Mouse (Mus musculus) midbrain, embryonic 12.5 days (tissue): ENCODE measurements around the gene Csrnp1. TPM values are rescaled to one million over a fixed set of nuclear protein-coding genes. Genes with fewer than 3 reads are reported as not detected.

Experiments
- ATAC-seq: fragments of 200-750 bp; cut with Nextera tagmentation; 2 replicates; pipeline ENCODE4 v1.8.0; 2017; ENCODE audit warnings: low read depth, moderate TSS enrichment, moderate library complexity; ENCODE audit not compliant: low FRiP score
- H3K27ac ChIP-seq: fragments of 300-500 bp; sonication (generic); replicated peaks from 2 replicates; pipeline ENCODE4 v1.5.1; 2016; ENCODE audit warnings: mild to moderate bottlenecking
- H3K27me3 ChIP-seq: fragments of 300-500 bp; sonication (generic); 2 replicates; pipeline ENCODE4 v1.6.1; 2016; ENCODE audit warnings: mild to moderate bottlenecking
- H3K36me3 ChIP-seq: fragments of 300-500 bp; sonication (generic); 2 replicates; pipeline ENCODE4 v1.6.1; 2016
- H3K4me1 ChIP-seq: fragments of 300-500 bp; sonication (generic); 2 replicates; pipeline ENCODE4 v1.6.1; 2016
- H3K4me2 ChIP-seq: fragments of 300-500 bp; sonication (generic); replicated peaks from 2 replicates; pipeline ENCODE4 v1.6.1; 2016; ENCODE audit warnings: mild to moderate bottlenecking, moderate library complexity
- H3K4me3 ChIP-seq: fragments of 300-500 bp; sonication (generic); 2 replicates; pipeline ENCODE4 v1.5.1; 2016; ENCODE audit warnings: mild to moderate bottlenecking
- H3K9ac ChIP-seq: fragments of 300-500 bp; sonication (generic); replicated peaks from 2 replicates; pipeline ENCODE4 v1.6.1; 2016; ENCODE audit warnings: mild to moderate bottlenecking, moderate library complexity
- H3K9me3 ChIP-seq: fragments of 300-500 bp; sonication (generic); 2 replicates; pipeline ENCODE4 v1.6.1; 2016; ENCODE audit warnings: mild to moderate bottlenecking
- WGBS: fragments of 180-500 bp; shearing (Covaris S2); methylation state at CpG from one replicate; pipeline ENCODE4 v1.1.7; 2016; 5-methylcytosine and 5-hydroxymethylcytosine counted together
- polyA plus RNA-seq: library from polyadenylated mRNA; unstranded; fragments of >200 nt; fragmentation: Nextera tagmentation; extraction: Ambion mirVana; gene quantifications from 2 replicates; pipeline ENCODE4 v1.2.1, GENCODE M21; 2016

Gene Csrnp1
- polyA plus RNA-seq, 1 experiment from 2014 or later = 1.5 TPM

DNA sequence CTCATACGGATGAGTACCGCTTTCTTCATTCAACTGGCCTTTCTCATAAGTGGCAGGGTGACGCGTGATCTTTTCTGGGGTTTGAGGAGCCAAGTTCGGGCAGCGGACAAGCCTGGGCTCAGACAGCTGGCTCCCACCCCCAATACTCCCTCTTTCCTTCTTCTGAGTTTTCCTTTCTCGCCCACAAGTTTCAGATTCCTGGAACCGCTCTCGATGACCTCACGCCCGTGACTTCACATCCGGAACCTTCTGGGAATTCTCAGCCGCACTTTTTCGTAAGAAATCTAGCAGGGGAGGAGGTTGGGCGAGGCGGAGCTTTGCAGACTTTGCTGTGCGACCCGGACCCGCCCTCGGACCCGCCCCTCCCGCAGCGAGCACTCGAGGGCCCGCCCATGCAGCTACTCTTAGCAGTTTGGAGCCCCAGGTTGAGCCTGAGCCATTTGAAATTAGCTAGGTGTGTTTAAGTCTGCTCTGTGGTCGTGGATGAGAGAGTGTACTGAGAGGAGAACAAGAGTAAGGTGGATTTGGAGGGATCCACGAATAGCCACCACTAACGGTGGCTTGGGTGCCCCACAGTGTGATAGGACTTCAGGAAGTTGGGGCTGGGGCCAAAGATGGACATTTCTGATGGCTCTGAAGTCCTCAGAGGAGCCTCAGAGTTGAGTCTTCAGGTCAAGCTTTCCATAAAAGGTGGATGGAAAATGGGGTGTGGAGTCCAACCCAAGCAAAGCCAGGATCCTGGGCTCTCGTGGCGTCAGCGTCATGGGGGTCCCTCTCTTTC lies 17.7 kb upstream of the Csrnp1 start:
- H3K36me3 ChIP-seq = no peaks in the 10 kb centered on the region
- 12% methylated on average over 31 of the region's 31 CpGs for WGBS
- no peak overlapping the region for H3K27ac ChIP-seq
- peak; percentile 80; the same call in 1 of the 2 replicates for ATAC-seq
- no peaks in the 10 kb centered on the region for H3K9me3 ChIP-seq
- H3K4me3 ChIP-seq = peak overlapping the region; percentile 35
- H3K27me3 ChIP-seq = peaks cover 17% of the 10 kb centered on the region
- H3K4me2 ChIP-seq = peak overlapping the region; percentile 57
- H3K4me1 ChIP-seq = peaks cover 10% of the 10 kb centered on the region
- H3K9ac ChIP-seq = peak overlapping the region; percentile 41

DNA sequence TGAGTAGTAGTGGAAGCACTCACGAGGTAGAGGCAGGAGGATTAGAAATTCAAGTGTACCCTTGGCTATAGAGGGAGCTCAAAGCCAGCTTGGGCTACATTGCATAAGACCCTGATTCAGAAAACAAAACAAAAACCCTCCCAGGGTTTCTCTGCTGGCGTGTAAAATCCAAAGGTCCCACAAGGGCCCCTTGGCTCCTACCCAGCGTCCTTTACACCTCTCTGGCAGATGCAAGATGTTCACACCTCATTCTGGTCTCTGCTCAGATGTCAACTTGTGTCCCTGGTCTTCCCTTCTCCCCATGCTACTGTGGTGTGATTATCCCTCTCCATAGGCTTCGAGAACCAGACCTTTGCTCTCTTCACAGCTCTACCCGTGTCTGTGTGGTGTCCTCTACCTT lies 16.3 kb upstream of the Csrnp1 start:
- no peak overlapping the region for H3K9ac ChIP-seq
- H3K4me2 ChIP-seq = no peak overlapping the region
- no peak overlapping the region for H3K27ac ChIP-seq
- H3K9me3 ChIP-seq = no peaks in the 10 kb centered on the region
- no peaks in the 10 kb centered on the region for H3K36me3 ChIP-seq
- 84% methylated on average over 5 of the region's 5 CpGs for WGBS
- peaks cover 17% of the 10 kb centered on the region for H3K27me3 ChIP-seq
- no peak overlapping the region for H3K4me3 ChIP-seq
- no peak for ATAC-seq
- peaks cover 10% of the 10 kb centered on the region for H3K4me1 ChIP-seq

DNA sequence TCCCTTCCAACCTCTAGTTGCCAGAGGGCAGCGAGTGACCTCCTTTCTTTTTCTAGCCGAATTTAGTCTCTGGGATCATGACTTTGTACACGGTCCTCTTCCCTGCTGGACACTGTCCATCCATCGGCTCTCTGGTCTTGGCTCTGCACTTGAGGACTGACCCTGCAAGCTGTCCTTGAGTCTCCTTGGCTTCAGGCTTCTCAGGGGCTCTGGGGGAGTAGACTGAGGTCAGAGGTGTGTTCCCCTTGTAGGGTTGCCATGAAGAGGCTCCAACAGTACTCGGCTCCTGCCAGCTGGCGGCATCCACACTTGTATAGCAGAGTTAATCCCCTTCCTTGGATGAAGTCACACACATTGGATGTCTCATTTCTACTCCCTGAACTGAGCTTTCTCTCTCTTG lies 15.2 kb upstream of the Csrnp1 start:
- H3K9me3 ChIP-seq = no peaks in the 10 kb centered on the region
- 77% methylated on average over 6 of the region's 6 CpGs for WGBS
- H3K4me2 ChIP-seq = no peak overlapping the region
- peaks cover 17% of the 10 kb centered on the region for H3K27me3 ChIP-seq
- no peaks in the 10 kb centered on the region for H3K36me3 ChIP-seq
- no peak overlapping the region for H3K4me3 ChIP-seq
- peaks cover 10% of the 10 kb centered on the region for H3K4me1 ChIP-seq
- no peak overlapping the region for H3K9ac ChIP-seq
- H3K27ac ChIP-seq = no peak overlapping the region
- ATAC-seq = no peak

DNA sequence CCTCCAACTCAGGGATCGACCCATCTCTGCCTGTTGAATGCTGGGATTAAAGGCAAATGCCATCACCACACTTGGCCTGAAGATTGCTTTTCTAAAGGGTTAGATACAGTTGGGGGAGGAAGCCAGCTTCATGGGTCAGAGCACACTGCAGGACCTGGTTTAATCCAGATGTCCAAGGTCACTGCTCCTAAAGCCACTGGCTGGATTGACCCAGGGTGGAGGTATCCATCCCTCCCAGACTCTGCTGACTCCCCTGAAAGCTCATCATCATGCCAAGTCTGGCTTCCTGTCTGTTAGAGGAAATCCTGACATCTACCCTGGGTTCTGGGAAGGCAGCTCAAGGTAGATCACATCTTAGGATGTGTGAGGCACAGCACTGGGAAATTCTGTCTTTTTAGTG lies 14.3 kb upstream of the Csrnp1 start:
- H3K9ac ChIP-seq = no peak overlapping the region
- no peak overlapping the region for H3K27ac ChIP-seq
- H3K9me3 ChIP-seq = no peaks in the 10 kb centered on the region
- no peak for ATAC-seq
- peaks cover 10% of the 10 kb centered on the region for H3K4me1 ChIP-seq
- peaks cover 17% of the 10 kb centered on the region for H3K27me3 ChIP-seq
- H3K36me3 ChIP-seq = no peaks in the 10 kb centered on the region
- no peak overlapping the region for H3K4me2 ChIP-seq
- 58% methylated on average over 1 of the region's 1 CpGs for WGBS
- no peak overlapping the region for H3K4me3 ChIP-seq

DNA sequence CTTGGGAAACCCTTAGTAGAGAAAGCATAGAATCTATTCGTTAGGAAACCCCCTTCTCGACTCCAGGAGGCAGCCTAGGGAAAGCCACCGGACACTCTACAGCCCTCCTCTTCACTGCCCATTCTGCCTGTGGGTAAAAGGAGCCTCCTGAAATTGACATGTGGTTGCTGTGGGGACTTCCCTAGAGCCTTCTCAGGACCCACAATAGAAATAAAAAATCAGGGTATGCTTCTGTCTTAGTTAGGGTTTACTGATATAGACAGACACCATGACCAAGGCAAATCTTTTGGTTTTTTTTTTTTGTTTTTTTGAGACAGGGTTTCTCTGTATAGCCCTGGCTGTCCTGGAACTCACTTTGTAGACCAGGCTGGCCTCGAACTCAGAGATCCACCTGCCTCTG lies 11.6 kb upstream of the Csrnp1 start:
- H3K9ac ChIP-seq = no peak overlapping the region
- 85% methylated on average over 4 of the region's 4 CpGs for WGBS
- no peak overlapping the region for H3K27ac ChIP-seq
- no peak for ATAC-seq
- H3K4me3 ChIP-seq = no peak overlapping the region
- H3K4me2 ChIP-seq = no peak overlapping the region
- no peaks in the 10 kb centered on the region for H3K9me3 ChIP-seq
- no peaks in the 10 kb centered on the region for H3K4me1 ChIP-seq
- H3K36me3 ChIP-seq = no peaks in the 10 kb centered on the region
- H3K27me3 ChIP-seq = peaks cover 8% of the 10 kb centered on the region; the same call in 1 of the 2 replicates

DNA sequence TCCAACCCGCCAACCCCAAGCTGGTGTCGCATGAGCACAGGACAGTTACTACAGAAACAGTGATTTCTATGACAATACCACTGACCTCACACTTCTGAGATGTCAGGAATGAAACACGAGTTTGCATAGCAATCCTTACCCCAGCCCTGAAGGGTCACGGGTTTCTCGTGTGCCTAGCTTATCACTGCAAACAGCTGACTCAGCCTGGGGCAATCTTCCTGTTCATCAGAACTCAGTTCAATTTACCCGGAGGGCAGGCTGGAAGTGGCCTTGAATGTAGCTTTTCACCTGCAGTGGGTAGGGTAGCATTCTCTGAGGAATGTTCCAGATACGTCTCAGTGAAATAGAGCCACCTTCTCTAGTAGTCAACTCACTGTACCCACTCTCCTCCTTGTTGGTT lies 9.7 kb upstream of the Csrnp1 start:
- ATAC-seq = no peak
- Histone ChIP-seq H3K4me2 (no peak overlapping the region), H3K27me3 (no peaks in the 10 kb centered on the region), H3K4me1 (no peaks in the 10 kb centered on the region), H3K9me3 (no peaks in the 10 kb centered on the region), H3K4me3 (no peak overlapping the region), H3K27ac (no peak overlapping the region), H3K9ac (no peak overlapping the region), H3K36me3 (no peaks in the 10 kb centered on the region)
- WGBS = 76% methylated on average over 7 of the region's 7 CpGs

DNA sequence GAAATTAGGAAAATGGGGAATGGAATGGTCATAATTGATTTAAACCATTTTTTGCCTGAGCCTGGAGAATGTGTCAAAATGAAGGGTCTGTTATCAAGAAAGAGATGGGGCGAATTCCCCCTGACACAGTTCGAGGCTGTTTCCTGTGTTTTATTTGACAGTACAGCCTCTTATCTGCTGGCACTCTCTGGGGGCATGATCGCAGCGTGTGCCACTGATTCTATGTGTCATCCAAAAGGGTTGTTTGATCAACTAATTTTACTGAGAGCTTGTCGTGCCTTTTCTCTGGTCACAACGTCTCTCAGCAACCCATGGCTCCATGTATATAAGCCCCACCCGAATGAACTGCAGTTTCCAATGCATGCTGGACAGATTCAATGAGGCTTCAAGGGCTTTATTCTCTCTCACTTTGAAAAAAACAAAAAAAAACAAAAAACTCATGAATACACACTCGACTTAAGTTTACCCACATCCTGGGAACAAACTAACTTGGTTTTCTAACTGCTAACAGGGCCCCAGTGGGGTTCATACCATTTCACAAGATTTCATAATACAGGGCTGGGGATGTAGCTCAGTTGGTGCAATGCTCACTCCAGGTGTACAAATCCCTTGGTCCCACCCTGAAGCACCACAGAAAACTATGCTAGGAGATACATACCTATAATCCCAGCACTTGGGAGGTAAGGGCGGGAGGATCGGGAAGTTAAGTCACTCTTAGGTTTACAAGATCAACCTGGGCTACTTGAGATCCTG lies 8.8 kb upstream of the Csrnp1 start:
- Histone ChIP-seq H3K9me3 (no peaks in the 10 kb centered on the region), H3K4me1 (no peaks in the 10 kb centered on the region), H3K4me2 (no peak overlapping the region), H3K36me3 (no peaks in the 10 kb centered on the region), H3K27ac (no peak overlapping the region), H3K4me3 (no peak overlapping the region), H3K27me3 (no peaks in the 10 kb centered on the region), H3K9ac (no peak overlapping the region)
- ATAC-seq = no peak
- 77% methylated on average over 10 of the region's 10 CpGs for WGBS

DNA sequence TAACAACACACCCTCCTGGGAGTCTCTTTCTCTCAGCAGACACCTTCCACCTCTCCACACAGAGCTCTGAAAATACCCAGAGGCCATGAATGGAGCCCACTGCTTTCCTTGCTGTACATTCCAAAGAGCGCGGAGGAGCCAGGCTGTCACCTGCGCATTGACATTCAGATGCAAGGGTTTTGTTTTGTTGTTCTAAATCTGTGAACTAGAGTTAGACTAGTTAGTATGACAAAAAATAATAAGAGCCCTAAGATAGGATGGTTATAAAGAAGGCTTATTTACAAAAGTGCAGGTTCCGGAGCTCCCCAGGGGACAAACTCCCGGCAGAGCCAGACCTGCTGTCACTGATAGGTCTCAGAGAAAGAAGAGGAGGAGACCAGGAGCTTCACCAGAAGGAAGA lies 6.9 kb upstream of the Csrnp1 start:
- H3K27me3 ChIP-seq = peaks cover 7% of the 10 kb centered on the region; the same call in 1 of the 2 replicates
- H3K9me3 ChIP-seq = no peaks in the 10 kb centered on the region
- H3K9ac ChIP-seq = no peak overlapping the region
- H3K4me3 ChIP-seq = no peak overlapping the region
- no peaks in the 10 kb centered on the region for H3K4me1 ChIP-seq
- no peaks in the 10 kb centered on the region for H3K36me3 ChIP-seq
- H3K27ac ChIP-seq = no peak overlapping the region
- ATAC-seq = no peak
- WGBS = 16% methylated on average over 5 of the region's 5 CpGs
- H3K4me2 ChIP-seq = no peak overlapping the region

DNA sequence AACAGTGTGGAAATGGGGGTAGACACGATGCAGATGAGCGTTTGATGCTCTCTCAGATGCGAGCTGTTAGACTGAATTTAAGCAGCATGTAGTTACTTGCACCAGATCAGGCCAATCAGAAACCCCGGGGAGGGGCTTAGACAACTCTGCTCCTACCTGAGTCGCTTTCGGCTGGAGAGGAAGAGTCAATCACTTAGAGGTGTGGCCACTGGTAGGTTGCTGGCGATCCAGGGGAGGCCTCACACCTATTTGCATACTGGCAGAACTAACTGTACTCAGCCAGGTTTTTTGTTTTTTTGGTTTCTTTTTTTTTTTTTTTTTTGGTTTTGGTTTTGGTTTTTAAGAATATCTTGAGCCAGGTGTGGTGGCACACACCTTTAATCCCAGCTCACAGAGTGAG lies 3.8 kb upstream of the Csrnp1 start:
- H3K4me3 ChIP-seq = no peak overlapping the region
- no peaks in the 10 kb centered on the region for H3K36me3 ChIP-seq
- peaks cover 11% of the 10 kb centered on the region; the same call in 1 of the 2 replicates for H3K4me1 ChIP-seq
- H3K27me3 ChIP-seq = peaks cover 34% of the 10 kb centered on the region
- no peak overlapping the region for H3K27ac ChIP-seq
- WGBS = 54% methylated on average over 7 of the region's 7 CpGs
- no peak overlapping the region for H3K4me2 ChIP-seq
- no peak overlapping the region for H3K9ac ChIP-seq
- H3K9me3 ChIP-seq = no peaks in the 10 kb centered on the region
- no peak for ATAC-seq

DNA sequence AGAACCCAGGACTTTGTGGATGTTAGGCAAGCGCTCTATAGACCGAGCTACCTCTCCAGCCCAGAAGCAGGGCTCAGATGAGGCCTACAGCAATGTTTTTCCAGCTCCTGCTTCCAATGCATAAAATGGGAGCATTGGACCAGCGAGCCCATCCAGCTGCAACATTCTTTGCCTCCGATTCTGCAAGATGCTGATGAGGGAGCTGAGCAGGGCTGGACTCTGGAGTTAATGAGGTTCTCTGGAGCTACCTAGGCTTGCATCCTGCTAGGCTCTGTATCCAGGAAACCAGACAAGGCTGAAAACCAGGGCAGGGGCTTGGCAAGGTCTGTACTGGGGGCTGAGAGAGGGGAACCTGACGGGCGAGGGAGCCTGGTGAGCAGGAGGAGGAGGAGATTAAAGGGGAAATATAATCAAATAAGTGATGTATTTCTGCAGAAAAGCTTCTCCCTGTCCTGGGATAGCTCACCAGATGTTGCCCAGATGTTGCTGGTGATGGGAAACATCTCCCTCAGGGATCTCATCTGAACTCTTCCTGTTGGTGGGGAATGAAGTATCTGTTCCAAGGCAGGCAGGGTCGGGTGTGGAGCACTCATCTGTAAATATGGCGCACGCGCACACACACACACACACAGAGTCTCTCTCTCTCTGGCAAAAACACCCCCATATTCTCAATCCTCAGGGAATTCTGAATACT lies 1.6 kb upstream of the Csrnp1 start:
- H3K36me3 ChIP-seq = no peaks in the 10 kb centered on the region
- H3K27ac ChIP-seq = no peak overlapping the region
- no peak overlapping the region for H3K4me3 ChIP-seq
- no peak overlapping the region for H3K9ac ChIP-seq
- no peak for ATAC-seq
- H3K9me3 ChIP-seq = no peaks in the 10 kb centered on the region
- peaks cover 46% of the 10 kb centered on the region for H3K27me3 ChIP-seq
- peaks cover 33% of the 10 kb centered on the region for H3K4me1 ChIP-seq
- H3K4me2 ChIP-seq = no peak overlapping the region
- WGBS = 80% methylated on average over 10 of the region's 10 CpGs

DNA sequence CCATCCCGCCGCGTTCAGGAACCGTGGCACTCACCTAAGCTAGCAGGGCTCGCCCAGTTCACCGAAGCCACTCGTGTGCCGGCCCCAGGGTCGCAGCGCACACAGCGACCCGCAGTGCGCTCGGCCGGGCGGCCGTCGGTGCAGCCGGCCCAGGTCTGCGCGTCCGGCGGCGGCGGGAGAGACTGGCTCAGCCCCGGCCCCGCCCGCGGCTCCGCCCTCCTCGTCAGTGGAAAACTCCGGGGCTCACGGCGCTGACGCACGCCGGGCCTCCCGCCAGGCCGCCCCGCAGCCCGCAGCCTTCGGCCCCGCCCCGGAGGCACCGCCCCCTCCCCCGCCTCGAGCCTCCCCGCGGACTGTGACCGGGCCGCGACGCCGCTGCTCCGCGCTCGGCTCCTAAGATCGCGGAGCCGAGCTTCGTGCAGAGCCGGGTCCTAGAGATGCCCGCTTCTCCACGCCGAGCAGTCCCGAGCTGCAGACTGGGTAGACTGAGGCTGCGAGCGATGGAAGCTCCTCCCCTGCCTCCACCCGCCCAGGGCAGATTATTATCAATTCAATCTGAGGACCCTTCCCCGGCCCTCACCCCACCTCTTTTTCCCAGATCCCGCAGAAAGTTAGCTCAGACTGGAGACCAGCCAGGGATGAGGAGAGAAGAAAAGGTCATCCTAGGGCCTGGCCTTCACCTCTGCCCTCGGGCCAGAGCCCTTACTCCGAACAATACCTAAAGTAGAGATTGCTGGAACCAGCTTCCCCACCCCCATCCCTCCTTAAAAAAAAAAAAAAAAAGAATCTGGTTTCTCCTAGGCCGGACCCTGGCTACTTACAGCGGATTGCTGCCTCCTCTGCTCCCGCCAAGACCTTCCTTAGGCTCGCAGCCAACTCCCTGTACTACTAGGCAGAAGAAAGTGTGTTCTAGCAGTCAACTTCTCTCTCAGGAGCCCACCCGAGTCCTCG lies 598 bp downstream of the Csrnp1 start:
- ATAC-seq = peak; percentile 80
- H3K9me3 ChIP-seq = no peaks in the 10 kb centered on the region
- peak overlapping the region; percentile 57 for H3K4me3 ChIP-seq
- H3K27ac ChIP-seq = no peak overlapping the region
- H3K4me1 ChIP-seq = peaks cover 40% of the 10 kb centered on the region
- H3K4me2 ChIP-seq = peak overlapping the region; percentile 85
- under 1% methylated on average over 66 of the region's 79 CpGs for WGBS
- peaks cover 46% of the 10 kb centered on the region for H3K27me3 ChIP-seq
- peak overlapping the region; percentile 52 for H3K9ac ChIP-seq
- no peaks in the 10 kb centered on the region for H3K36me3 ChIP-seq
